In genomic region chr15:40387746-40388145, GRCm38 (mm10) we compare ENCODE assay signal across 21 mouse cellular contexts.
DNase-seq lines count a peak whose midpoint lies in the region; TF ChIP-seq lines count a peak whose summit lies in the region.
"Had no signal": no experiment of that assay in that cellular context is flagged by ENCODE, and none has a peak within 500 bp of the region (broad histone marks: within the 10 kb centered on the region; RNA-seq: fewer than 3 reads in every experiment).

No protein-coding gene starts in this region.

- H3K9ac ChIP-seq in liver, adult 2 months (ENCODE audit: low read depth, low read length), result no peak overlapping the region
- H3K9ac ChIP-seq: embryonic facial prominence, embryonic 13.5 days; embryonic facial prominence, embryonic 15.5 days; forebrain, embryonic 12.5 days had no signal

- TF ChIP-seq POLR2A in liver, adult 2 months (IDR thresholded peaks at IDR 0.05; ENCODE audit: extremely low read depth, insufficient read depth, low read length), result no peak

- no peaks in the 10 kb centered on the region for H3K27me3 ChIP-seq in liver, adult 2 months (ENCODE audit: control insufficient read depth, insufficient read depth, low read length)
- H3K27me3 ChIP-seq: CH12.LX; embryonic facial prominence, embryonic 13.5 days; embryonic facial prominence, embryonic 15.5 days; forebrain, embryonic 12.5 days; Patski had no signal

- DNase-seq in cerebellum, postnatal 10 days, result peak; percentile 56 to 58
- DNase-seq in cerebellum, postnatal 25 days, result no peak
- DNase-seq in liver, adult 2 months (ENCODE audit: extremely low read depth, low read depth, low spot score), result peak; percentile 3
- DNase-seq in liver, result no peak
- DNase-seq in brain, adult 2 months (ENCODE audit: low read depth, low spot score), result peak; percentile 37
- DNase-seq: adrenal gland, adult 8-10 months; adrenal gland, postnatal 14 days; adrenal gland, postnatal 36 days; B cell, adult 2 months; cerebellum, adult 11 months; cerebellum, adult 9-10 months; cerebellum, postnatal 36 days; embryo, embryonic 11 days had no signal

- no peaks in the 10 kb centered on the region for H3K36me3 ChIP-seq in liver, adult 2 months (ENCODE audit: control insufficient read depth, insufficient read depth, low read length)
- H3K36me3 ChIP-seq: embryonic facial prominence, embryonic 13.5 days; embryonic facial prominence, embryonic 15.5 days; forebrain, embryonic 10.5 days; forebrain, embryonic 12.5 days; G1E had no signal

- no peak overlapping the region for H3K4me3 ChIP-seq in liver, adult 2 months (ENCODE audit: insufficient read depth, low read depth, low read length)
- H3K4me3 ChIP-seq: embryonic facial prominence, embryonic 13.5 days; embryonic facial prominence, embryonic 15.5 days; erythroblast, embryonic 14.5 days; forebrain, embryonic 10.5 days; forebrain, embryonic 12.5 days had no signal

- no peak overlapping the region for H3K27ac ChIP-seq in liver, adult 2 months (replicated peaks; ENCODE audit: insufficient read depth, low read depth, low read length)
- H3K27ac ChIP-seq: embryonic facial prominence, embryonic 13.5 days; embryonic facial prominence, embryonic 15.5 days; forebrain, embryonic 10.5 days; forebrain, embryonic 12.5 days had no signal

- no peak for TF ChIP-seq CTCF in liver, adult 2 months (IDR thresholded peaks at IDR 0.05; ENCODE audit: low read depth, low read length)

- no peaks in the 10 kb centered on the region for H3K4me1 ChIP-seq in liver, adult 2 months (ENCODE audit: control insufficient read depth, insufficient read depth, low read length)
- H3K4me1 ChIP-seq: embryonic facial prominence, embryonic 13.5 days; embryonic facial prominence, embryonic 15.5 days; forebrain, embryonic 10.5 days; forebrain, embryonic 12.5 days had no signal

- WGBS in liver, adult 2 months, result 66% methylated on average over 2 of the region's 2 CpGs

- H3K79me2 ChIP-seq in liver, adult 2 months (ENCODE audit: control insufficient read depth, insufficient read depth, low read length), result no peaks in the 10 kb centered on the region

Comparison
In these comparisons a context has a peak if more than half of its experiments do, and no peak if none do; other contexts are left out.
1. DNase-seq: peak in cerebellum, postnatal 10 days (2 of 2), liver, adult 2 months (single experiment) and brain, adult 2 months (single experiment); none in cerebellum, postnatal 25 days (0 of 2) and liver (single experiment).